Mouse (Mus musculus): ENCODE measurements around the gene March6. TPM values are rescaled to one million over a fixed set of nuclear protein-coding genes. Genes with fewer than 3 reads are reported as not detected.

Gene March6
- polyA plus RNA-seq, 1 experiment, result 23.8 TPM

DNA sequence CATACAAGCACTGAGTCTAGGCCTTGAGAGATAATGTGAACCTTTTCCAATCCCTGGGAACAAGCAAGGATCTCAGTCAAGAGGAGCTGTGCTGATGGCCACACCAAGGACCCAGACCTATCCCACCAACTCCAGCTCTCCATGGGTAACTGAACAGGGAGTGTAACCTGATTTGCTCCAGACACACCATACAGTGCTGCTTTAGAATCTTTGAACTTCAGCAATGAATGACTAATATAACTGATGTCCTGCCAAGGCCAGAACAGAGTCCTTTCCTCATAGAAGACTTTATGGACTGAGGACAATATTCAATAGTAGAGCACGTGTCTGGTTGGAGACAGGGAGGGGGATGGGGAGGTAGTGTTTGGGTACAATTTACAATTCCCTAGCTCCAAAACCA, 14.2 kb upstream of the March6 start:
- no peak for DNase-seq
- TF ChIP-seq POLR2A (IDR thresholded peaks at IDR 0.05; ENCODE audit: borderline replicate concordance, extremely low read depth, low read depth, low read length) (no peak), CTCF (IDR thresholded peaks at IDR 0.05; ENCODE audit: insufficient read depth, low read length) (no peak)
- Histone ChIP-seq H3K4me3 (replicated peaks; ENCODE audit: extremely low read depth, low read depth, low read length) (no peak overlapping the region), H3K4me1 (ENCODE audit: control insufficient read depth, insufficient read depth, low read length) (peaks cover 4% of the 10 kb centered on the region; the same call in 1 of the 2 replicates)
- 76% methylated on average over 1 of the region's 1 CpGs for WGBS

DNA sequence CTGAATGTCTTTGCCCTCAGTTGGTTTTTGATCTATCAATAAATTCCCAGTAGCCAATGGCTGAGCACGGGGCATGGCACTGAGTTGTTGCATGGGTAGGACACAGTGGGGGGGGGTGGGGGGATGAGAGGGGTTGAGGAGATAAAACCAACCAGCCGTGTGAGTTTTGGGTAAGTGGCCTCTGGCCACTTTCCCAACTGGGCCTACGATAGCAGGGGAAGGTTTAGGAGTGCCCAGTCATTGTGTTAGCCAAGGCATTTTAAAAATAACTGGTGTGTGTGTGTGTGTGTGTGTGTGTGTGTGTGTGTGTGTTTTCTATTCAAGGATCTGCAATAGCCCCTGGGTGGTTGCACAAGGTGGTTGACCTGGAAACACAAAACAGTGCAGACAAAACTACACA, 12.4 kb upstream of the March6 start:
- WGBS, result 28% methylated on average over 3 of the region's 3 CpGs
- no peak for DNase-seq
- H3K4me1 ChIP-seq (ENCODE audit: control insufficient read depth, insufficient read depth, low read length), result peaks cover 4% of the 10 kb centered on the region; the same call in 1 of the 2 replicates
- no peak for TF ChIP-seq POLR2A (IDR thresholded peaks at IDR 0.05; ENCODE audit: borderline replicate concordance, extremely low read depth, low read depth, low read length)
- no peak for TF ChIP-seq CTCF (IDR thresholded peaks at IDR 0.05; ENCODE audit: insufficient read depth, low read length)
- no peak overlapping the region for H3K4me3 ChIP-seq (replicated peaks; ENCODE audit: extremely low read depth, low read depth, low read length)

DNA sequence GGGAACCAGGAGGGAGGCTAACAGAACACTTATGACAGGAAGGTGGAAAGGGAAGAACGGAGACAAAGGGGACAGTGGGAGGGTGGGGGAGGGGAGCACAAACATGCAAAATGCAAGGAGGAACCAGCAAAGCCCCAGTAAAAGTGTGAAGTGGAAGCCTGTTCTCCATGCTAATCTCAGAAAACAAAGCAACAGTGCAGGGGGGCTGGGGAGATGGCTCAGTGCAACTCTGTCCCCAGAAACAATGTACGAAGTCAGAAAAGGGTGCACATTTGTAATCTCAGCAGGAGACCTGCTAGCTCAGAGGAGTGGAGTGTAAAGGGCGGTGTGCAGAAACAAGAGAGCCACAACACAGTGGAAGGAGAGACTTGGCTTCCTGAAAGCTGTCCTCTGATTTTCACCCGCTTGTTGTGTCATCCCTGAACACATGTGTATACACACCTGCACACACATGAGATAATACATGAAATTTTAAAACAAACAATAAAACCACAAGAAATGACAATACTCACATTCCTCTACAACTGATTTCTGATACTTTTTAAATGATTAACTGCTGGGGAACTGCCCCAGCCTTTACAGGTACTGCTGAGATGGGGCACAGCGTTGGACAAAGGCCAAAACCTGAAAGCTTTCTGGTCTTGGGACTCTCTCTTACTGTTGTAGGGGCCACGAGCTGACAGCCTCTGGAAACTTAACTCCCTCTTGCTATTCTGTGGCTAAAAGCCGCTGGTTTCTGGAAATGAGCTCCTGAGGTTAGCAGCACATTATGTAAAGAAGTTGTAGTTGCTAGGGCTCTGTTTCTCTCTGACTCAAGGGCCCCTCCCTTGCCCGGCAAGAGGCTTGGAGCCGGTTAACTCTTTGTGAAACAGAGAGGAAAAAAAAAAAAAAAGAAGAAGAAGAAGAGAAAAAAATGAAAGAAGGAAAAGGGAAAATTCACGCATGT, 11.4 kb upstream of the March6 start:
- TF ChIP-seq POLR2A (IDR thresholded peaks at IDR 0.05; ENCODE audit: borderline replicate concordance, extremely low read depth, low read depth, low read length), result no peak
- DNase-seq, result no peak
- 21% methylated on average over 10 of the region's 10 CpGs for WGBS
- H3K4me1 ChIP-seq (ENCODE audit: control insufficient read depth, insufficient read depth, low read length), result peaks cover 4% of the 10 kb centered on the region; the same call in 1 of the 2 replicates
- H3K4me3 ChIP-seq (replicated peaks; ENCODE audit: extremely low read depth, low read depth, low read length), result no peak overlapping the region

DNA sequence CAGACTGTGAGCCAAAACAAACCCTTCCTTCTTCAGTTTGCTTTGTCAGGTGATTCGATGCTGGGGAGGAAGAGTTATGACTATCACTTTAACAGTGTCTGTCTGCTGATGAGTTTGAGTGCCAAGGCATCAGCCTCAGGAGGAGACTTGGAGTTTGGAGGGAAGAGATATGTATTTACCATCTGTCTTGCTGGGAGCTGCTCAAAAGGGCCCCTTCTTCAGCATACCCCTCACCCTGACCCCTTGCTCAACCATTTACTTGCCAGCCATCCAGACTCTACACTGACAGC, 9.6 kb upstream of the March6 start:
- Histone ChIP-seq H3K4me1 (ENCODE audit: control insufficient read depth, insufficient read depth, low read length) (peaks cover 4% of the 10 kb centered on the region; the same call in 1 of the 2 replicates), H3K4me3 (replicated peaks; ENCODE audit: extremely low read depth, low read depth, low read length) (no peak overlapping the region)
- WGBS, result 25% methylated on average over 1 of the region's 1 CpGs
- no peak for TF ChIP-seq POLR2A (IDR thresholded peaks at IDR 0.05; ENCODE audit: borderline replicate concordance, extremely low read depth, low read depth, low read length)
- TF ChIP-seq CTCF (IDR thresholded peaks at IDR 0.05; ENCODE audit: insufficient read depth, low read length), result no peak
- DNase-seq, result no peak

DNA sequence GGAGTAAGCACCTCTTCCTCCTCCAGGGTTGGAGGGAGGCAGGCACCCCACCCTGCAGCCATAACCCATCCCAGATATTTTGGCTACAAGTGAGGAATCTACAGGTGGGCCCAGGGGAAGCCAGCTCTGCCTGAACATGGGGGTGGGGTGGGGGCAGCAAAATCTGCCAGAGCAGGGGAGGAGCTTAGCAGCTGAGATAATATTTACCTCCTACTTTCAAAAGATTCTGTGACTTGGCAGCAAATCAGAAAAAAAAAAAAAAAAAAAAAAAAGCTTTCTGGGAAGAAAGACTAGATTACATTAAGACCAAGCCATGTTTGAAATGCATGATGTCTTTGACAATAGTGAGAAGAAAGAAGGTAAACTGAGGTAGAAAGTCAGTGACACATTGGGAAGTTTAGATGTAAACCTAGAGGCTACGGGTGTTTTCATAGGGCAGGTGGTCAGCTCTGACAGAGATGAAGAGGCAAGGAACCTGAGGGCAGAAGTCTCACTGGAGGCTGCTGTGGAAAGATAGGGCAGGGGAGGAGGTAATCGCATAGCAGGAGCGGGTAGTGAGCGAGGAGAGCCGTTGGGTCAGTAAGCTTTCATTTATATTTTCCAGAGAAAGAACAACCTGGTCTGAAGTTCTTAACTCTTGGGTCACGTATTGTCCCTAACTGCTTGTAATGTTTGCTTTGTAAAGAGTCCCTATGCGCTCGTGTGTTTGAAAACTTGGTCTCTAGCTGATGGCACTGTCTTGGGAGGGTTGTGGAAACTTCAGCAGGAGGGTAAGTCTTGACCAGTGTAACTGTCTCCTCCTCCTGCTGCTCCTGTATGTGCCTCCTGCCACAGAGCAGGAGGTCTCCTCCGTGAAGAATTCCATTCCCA, 9.0 kb upstream of the March6 start:
- no peak for DNase-seq
- no peak overlapping the region for H3K4me3 ChIP-seq (replicated peaks; ENCODE audit: extremely low read depth, low read depth, low read length)
- peaks cover 4% of the 10 kb centered on the region; the same call in 1 of the 2 replicates for H3K4me1 ChIP-seq (ENCODE audit: control insufficient read depth, insufficient read depth, low read length)
- WGBS, result 52% methylated on average over 9 of the region's 9 CpGs
- TF ChIP-seq POLR2A (IDR thresholded peaks at IDR 0.05; ENCODE audit: borderline replicate concordance, extremely low read depth, low read depth, low read length), result no peak
- no peak for TF ChIP-seq CTCF (IDR thresholded peaks at IDR 0.05; ENCODE audit: insufficient read depth, low read length)

DNA sequence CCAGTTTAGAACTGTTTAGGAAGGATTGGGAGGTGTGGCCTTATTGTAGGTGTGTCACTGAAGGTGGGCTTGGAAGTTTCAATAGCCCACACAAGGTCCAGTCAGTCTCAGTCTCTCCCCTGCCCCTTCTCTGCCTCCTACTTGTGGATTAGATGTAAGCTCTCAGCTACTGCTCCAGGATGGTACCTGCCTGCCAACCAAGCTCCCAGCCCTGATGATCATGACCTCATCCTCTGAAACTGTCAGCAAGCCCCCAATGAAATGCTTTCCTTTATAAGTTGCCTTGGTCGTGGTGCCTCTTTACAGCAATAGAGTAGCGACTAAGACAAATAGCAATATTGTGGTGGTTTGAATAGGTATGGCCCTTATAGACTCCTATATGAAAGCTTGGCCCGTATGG, 7.5 kb upstream of the March6 start:
- WGBS, result 83% methylated on average over 3 of the region's 3 CpGs
- Histone ChIP-seq H3K4me3 (replicated peaks; ENCODE audit: extremely low read depth, low read depth, low read length) (no peak overlapping the region), H3K4me1 (ENCODE audit: control insufficient read depth, insufficient read depth, low read length) (peaks cover 4% of the 10 kb centered on the region; the same call in 1 of the 2 replicates)
- no peak for DNase-seq
- TF ChIP-seq CTCF (IDR thresholded peaks at IDR 0.05; ENCODE audit: insufficient read depth, low read length) (no peak), POLR2A (IDR thresholded peaks at IDR 0.05; ENCODE audit: borderline replicate concordance, extremely low read depth, low read depth, low read length) (no peak)

DNA sequence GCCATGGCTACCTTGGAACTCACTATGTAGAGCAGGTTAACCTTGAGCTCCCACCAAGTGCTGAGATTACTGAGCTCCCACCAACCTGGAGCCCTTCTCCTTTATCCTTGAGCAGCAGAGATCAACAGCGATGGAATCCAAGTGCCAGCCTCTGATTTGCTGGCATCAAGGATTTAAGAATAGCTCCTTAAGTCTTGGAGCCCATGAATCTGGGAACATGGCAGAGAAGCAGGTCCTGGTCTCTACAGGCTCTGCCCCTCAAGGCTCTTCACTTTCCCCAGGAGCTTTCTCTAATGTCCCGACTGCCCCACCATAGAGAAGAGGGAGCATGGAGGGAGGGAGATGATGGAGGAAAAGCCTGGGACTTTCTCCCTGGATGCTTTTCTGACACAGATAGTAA, 6.9 kb upstream of the March6 start:
- DNase-seq, result no peak
- no peak for TF ChIP-seq POLR2A (IDR thresholded peaks at IDR 0.05; ENCODE audit: borderline replicate concordance, extremely low read depth, low read depth, low read length)
- TF ChIP-seq CTCF (IDR thresholded peaks at IDR 0.05; ENCODE audit: insufficient read depth, low read length), result no peak
- WGBS, result 97% methylated on average over 2 of the region's 2 CpGs
- peaks cover 4% of the 10 kb centered on the region; the same call in 1 of the 2 replicates for H3K4me1 ChIP-seq (ENCODE audit: control insufficient read depth, insufficient read depth, low read length)
- H3K4me3 ChIP-seq (replicated peaks; ENCODE audit: extremely low read depth, low read depth, low read length), result no peak overlapping the region

DNA sequence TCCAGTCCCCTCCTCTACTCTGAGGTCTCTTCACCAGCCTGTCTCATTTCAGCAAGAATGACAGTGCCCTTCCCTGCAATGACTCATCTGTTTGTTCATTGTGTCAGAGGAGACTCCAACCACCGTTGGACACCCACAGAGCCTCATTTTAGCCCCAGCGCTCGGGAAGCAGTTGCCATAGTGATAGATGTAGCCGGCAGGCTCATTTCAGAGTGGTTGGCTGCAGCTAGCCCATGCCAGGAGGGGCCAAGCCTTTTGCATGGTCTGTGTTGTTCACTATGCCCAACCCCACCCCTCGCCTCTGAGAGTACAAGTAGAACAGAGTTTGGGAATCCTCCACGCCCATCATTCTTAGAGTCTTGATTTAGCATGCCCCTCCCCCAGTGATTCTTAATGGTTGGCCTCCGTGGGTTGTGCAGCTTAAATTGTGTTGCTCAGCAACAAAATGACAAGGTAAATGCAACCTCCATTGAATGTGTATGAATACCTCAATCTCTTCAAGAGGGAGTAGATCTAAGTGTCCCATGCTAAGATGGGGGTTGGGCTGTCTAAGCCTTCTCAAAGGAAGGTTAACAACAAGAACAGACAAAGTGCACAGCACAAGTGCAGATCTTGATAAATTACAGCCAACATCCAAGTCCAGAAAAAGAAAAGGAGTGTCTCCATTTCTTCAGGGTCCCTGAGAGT, 5.3 kb upstream of the March6 start:
- no peak for DNase-seq
- WGBS, result 24% methylated on average over 7 of the region's 7 CpGs

DNA sequence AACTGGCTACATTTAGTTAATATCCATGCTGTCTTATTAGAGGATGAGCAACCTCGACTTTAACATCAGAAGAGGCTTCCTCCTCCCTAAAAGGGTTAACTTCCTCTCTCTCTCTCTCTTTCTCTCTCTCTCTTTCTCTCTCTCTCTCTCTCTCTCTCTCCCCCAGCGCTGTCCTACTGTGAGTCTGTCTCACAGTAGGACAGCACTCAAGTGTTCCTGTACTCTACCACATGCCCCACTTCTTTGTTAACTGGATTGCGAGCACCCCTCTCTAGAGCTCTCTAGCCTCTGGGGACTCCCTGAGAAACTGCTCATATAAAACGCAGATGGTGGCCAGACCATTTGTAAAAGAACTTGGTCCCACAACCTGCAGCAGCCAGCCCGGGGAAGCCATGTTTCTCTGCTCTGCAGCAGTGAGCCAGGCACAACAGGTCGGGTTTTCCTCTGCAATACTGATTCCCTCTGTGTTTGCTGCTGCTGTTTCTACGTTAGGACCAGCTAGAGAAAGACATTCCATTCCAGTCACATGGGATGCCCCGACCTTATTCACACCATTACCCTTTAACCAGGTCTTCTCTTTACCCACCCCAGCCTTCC, 4.5 kb upstream of the March6 start:
- no peak for DNase-seq
- 33% methylated on average over 8 of the region's 8 CpGs for WGBS
- Histone ChIP-seq H3K4me1 (ENCODE audit: control insufficient read depth, insufficient read depth, low read length) (no peaks in the 10 kb centered on the region), H3K4me3 (replicated peaks; ENCODE audit: extremely low read depth, low read depth, low read length) (no peak overlapping the region)
- TF ChIP-seq POLR2A (IDR thresholded peaks at IDR 0.05; ENCODE audit: borderline replicate concordance, extremely low read depth, low read depth, low read length), result no peak
- no peak for TF ChIP-seq CTCF (IDR thresholded peaks at IDR 0.05; ENCODE audit: insufficient read depth, low read length)

More for the DNA sequence above, 5.3 kb upstream of the March6 start:
- Histone ChIP-seq H3K4me3 (replicated peaks; ENCODE audit: extremely low read depth, low read depth, low read length) (no peak overlapping the region), H3K4me1 (ENCODE audit: control insufficient read depth, insufficient read depth, low read length) (no peaks in the 10 kb centered on the region)
- no peak for TF ChIP-seq POLR2A (IDR thresholded peaks at IDR 0.05; ENCODE audit: borderline replicate concordance, extremely low read depth, low read depth, low read length)
- no peak for TF ChIP-seq CTCF (IDR thresholded peaks at IDR 0.05; ENCODE audit: insufficient read depth, low read length)

Data from lung, adult 2 months (tissue).